Mouse (Mus musculus) spleen, embryonic (tissue): Measurements from ENCODE around the gene Dda1.
"Not testable (repeated sequence)": the region's sequence is repeated elsewhere in the genome, so short reads cannot be mapped to it uniquely, and the experiment has no call there.

Experiments
- CTCF ChIA-PET: fragments of 350-600 bp; sonication (Branson Sonifier 250); formaldehyde crosslinking; loops from one replicate; lab custom pipeline; 2022; lab: Charles Lee

Gene Dda1

GRCm38 (mm10) chr8:71495039-71495438 lies 26.0 kb downstream of the Dda1 start:
- CTCF ChIA-PET = interaction anchor here (0.5 to 0.7 kb wide), 4 partner anchors 26 to 982 kb away, joined by 3 to 7 read pairs (median 4); no protein-coding TSS in a partner anchor

GRCm38 (mm10) chr8:71495811-71496210 lies 26.8 kb downstream of the Dda1 start:
- CTCF ChIA-PET = interaction anchor here (0.7 kb wide), 1 partner anchor 165 kb away, joined by 7 read pairs; no protein-coding TSS in a partner anchor

GRCm38 (mm10) chr8:71496481-71496880 lies 27.5 kb downstream of the Dda1 start:
- CTCF ChIA-PET = no interaction called here

- CTCF ChIA-PET = no interaction called here
Observed at GRCm38 (mm10) chr8:71497077-71497645, 28.2 kb downstream of the Dda1 start.

GRCm38 (mm10) chr8:71497881-71498501 lies 29.0 kb downstream of the Dda1 start:
- CTCF ChIA-PET = no interaction called here

GRCm38 (mm10) chr8:71498816-71499690 lies 30.1 kb downstream of the Dda1 start:
- CTCF ChIA-PET = interaction anchor here (0.6 kb wide), 1 partner anchor 56 kb away, joined by 8 read pairs; no protein-coding TSS in a partner anchor

GRCm38 (mm10) chr8:71504349-71504748 lies 35.4 kb downstream of the Dda1 start:
- CTCF ChIA-PET = no interaction called here

GRCm38 (mm10) chr8:71505326-71505725 lies 36.3 kb downstream of the Dda1 start:
- CTCF ChIA-PET = no interaction called here

- CTCF ChIA-PET = no interaction called here
Observed at GRCm38 (mm10) chr8:71505979-71506378, 37.0 kb downstream of the Dda1 start.

GRCm38 (mm10) chr8:71507589-71508104 lies 38.6 kb downstream of the Dda1 start:
- CTCF ChIA-PET = no interaction called here

- CTCF ChIA-PET = no interaction called here
Observed at GRCm38 (mm10) chr8:71509316-71509715, 40.3 kb downstream of the Dda1 start.

GRCm38 (mm10) chr8:71511644-71512043 lies 42.6 kb downstream of the Dda1 start, which contains the start of gene Plvap:
Gene Plvap, minus strand, starts transcription at chr8:71511752.
- CTCF ChIA-PET = interaction anchor here (0.6 kb wide), 1 partner anchor 623 kb away, joined by 3 read pairs; no protein-coding TSS in a partner anchor

- CTCF ChIA-PET = interaction anchor here (0.6 kb wide), 2 partner anchors 11 to 14 kb away, joined by 4 to 13 read pairs; no protein-coding TSS in a partner anchor
Observed at GRCm38 (mm10) chr8:71513018-71513754, 44.2 kb downstream of the Dda1 start.

GRCm38 (mm10) chr8:71515043-71515442 lies 46.0 kb downstream of the Dda1 start:
- CTCF ChIA-PET = no interaction called here

GRCm38 (mm10) chr8:71516786-71517185 lies 47.8 kb downstream of the Dda1 start:
- CTCF ChIA-PET = no interaction called here

- CTCF ChIA-PET = not testable (repeated sequence)
Observed at GRCm38 (mm10) chr8:71519037-71519825, 50.2 kb downstream of the Dda1 start.

GRCm38 (mm10) chr8:71521634-71522033 lies 52.6 kb downstream of the Dda1 start:
- CTCF ChIA-PET = interaction anchor here (0.6 to 1.1 kb wide), 2 partner anchors 27 to 80 kb away, joined by 3 to 4 read pairs; no protein-coding TSS in a partner anchor

GRCm38 (mm10) chr8:71525226-71526050 lies 56.4 kb downstream of the Dda1 start, which contains the start of gene Ccdc194:
Gene Ccdc194, minus strand, starts transcription at chr8:71525711.
- CTCF ChIA-PET = interaction anchor here (0.6 kb wide), 1 partner anchor 34 kb away, joined by 3 read pairs; no protein-coding TSS in a partner anchor
